Mouse (Mus musculus): ENCODE data around the gene E4f1. TPM values are rescaled to one million over a fixed set of nuclear protein-coding genes. Genes with fewer than 3 reads are reported as not detected.

Gene E4f1
- polyA plus RNA-seq, 1 experiment from 2014 or later: 9.8 TPM

DNA sequence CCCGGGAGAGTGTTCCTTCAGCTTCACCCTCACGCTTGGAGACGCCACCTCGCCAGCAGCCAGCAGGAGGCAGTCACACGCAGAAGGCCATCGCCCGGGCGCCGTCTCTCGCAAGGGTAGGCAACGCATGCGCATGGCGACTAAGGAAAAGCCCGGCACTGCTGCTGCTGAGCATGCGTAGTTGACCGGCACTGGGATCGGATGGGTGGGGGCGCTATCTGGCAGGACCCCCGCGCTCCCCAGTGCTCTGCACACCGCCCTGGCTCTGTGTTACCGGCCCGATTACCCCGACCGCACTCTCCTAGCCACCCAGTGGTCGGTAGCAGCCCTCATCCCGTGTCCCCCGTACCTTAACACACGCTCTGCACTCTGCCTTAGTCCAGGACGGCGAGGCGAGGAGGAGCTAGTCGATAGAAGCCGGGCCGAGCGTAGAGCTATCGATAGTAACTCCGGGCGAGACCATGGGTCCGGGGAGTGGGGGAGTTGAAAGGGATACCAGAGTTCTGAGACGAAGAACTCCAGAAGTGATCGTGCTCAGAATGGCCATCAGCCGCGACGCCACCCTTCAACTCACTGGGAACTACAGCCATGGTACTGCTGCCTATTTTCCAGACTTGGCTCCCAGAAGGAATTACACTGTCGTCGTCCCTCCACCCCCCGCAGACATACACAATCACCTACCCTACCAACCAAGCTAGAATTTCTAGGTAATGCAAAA is 8.7 kb upstream of the E4f1 start, which contains the start of gene Mlst8:
Gene Mlst8, minus strand, starts transcription at position 416 of the 718 bp plus-strand sequence.
- Histone ChIP-seq H3K9ac (ENCODE audit: low read depth, low read length) (peak within 1 kb of the TSS; percentile 69), H3K4me3 (replicated peaks; ENCODE audit: low read depth, low read length) (peak within 1 kb of the TSS; percentile 63), H3K9me3 (replicated peaks; ENCODE audit: low read length) (no peaks in the 10 kb centered on the region), H3K4me2 (ENCODE audit: low read length) (peak within 1 kb of the TSS; percentile 73), H3K27ac (peak within 1 kb of the TSS; percentile 83), H3K27me3 (ENCODE audit: insufficient read depth, low read length) (no peaks in the 10 kb centered on the region), H3K36me3 (ENCODE audit: insufficient read depth, low read length) (peaks cover 29% of the 10 kb centered on the region), H3K4me1 (replicated peaks; ENCODE audit: insufficient read depth, low read length) (peaks cover 7% of the 10 kb centered on the region)
- WGBS: under 1% methylated on average over 48 of the region's 48 CpGs
- TF ChIP-seq CTCF (IDR thresholded peaks at IDR 0.05; ENCODE audit: low read depth): peak; percentile 91
- peak; percentile 89 for ATAC-seq (replicated peaks; ENCODE audit: low FRiP score, low read depth)
- DNase-seq (ENCODE audit: low spot score): peak; percentile 98

DNA sequence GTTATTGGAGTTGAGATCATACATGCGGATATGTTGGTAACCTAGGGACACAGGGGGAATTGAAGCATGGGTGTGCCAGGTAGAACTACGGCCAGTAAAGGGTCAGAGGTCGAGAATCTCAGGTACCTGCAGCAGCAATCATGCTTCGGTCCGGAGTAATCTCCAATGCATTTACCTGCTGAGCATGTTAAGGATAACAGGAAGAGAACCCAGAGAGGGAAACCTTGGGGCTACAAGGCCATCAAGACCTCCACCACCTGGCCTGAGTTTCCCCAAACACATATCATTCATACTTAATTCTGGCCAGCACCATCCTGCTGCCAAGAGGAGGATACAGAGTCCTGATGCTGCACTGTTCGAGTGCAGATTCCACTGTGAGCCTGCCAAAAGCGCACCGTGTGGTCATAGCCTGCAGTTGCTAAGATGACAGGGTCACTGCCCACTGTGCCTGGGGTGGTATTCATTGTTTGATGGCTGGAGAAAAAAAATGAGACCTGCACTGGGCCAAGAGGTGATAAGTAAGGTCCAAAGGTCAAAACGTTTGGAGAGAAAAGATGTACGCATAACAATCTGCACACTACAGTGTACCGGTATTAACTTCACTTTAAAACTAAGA is 8.0 kb upstream of the E4f1 start:
- no peak for TF ChIP-seq CTCF (IDR thresholded peaks at IDR 0.05; ENCODE audit: low read depth)
- ATAC-seq (replicated peaks; ENCODE audit: low FRiP score, low read depth): no peak

DNA sequence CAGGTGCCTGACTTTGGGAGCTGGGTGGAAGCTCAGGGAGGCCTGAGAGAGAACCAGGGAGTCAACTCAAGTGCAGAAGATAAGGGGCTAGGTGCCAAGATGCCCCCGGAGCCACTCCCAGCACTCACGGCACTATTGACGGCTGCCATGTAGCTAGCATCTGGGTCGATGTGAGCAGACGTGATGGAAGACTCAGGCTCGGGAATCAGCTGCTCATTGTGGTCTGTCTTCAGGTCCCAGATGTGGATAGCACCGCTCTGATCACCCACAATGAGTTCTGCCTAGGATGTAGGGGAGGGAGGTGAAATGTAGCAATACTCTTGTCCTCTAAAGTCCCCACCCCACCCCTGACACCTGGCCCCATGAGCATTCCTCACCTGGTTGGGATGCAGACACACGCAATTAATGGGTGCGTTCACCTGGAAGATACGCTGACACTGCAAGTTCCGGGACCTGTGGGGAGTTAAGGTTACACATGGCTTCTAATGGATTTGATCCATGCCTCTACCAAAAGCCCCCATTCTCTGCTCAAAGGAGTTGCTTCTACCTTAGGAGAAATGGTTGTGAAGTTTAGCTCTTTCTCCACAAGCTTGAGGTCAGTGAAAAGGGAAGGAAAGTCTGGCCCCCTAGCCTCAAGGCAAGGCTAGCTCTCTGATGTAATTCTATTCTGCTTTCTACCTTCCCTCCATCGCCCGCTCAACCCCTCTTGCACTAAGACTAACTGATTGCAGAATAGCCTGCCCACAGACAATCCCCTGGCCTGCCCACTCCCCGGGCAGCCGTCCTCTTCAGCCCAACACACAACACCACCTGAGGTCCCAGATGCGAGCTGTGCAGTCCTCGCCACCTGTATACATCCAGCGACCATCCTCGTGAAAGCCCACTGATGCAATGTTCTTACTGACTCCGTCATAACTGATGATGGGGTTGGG is 7.2 kb upstream of the E4f1 start:
- H3K36me3 ChIP-seq (ENCODE audit: insufficient read depth, low read length): peaks cover 29% of the 10 kb centered on the region
- H3K27me3 ChIP-seq (ENCODE audit: insufficient read depth, low read length): no peaks in the 10 kb centered on the region
- peak overlapping the region; percentile 69; the same call in 1 of the 2 replicates for H3K9ac ChIP-seq (ENCODE audit: low read depth, low read length)
- WGBS: 90% methylated on average over 20 of the region's 20 CpGs
- no peak for TF ChIP-seq CTCF (IDR thresholded peaks at IDR 0.05; ENCODE audit: low read depth)
- no peak overlapping the region for H3K4me2 ChIP-seq (ENCODE audit: low read length)
- DNase-seq (ENCODE audit: low spot score) (no peak), ATAC-seq (replicated peaks; ENCODE audit: low FRiP score, low read depth) (no peak)
- no peak overlapping the region for H3K4me3 ChIP-seq (replicated peaks; ENCODE audit: low read depth, low read length)
- H3K27ac ChIP-seq: no peak overlapping the region
- no peaks in the 10 kb centered on the region for H3K9me3 ChIP-seq (replicated peaks; ENCODE audit: low read length)
- H3K4me1 ChIP-seq (replicated peaks; ENCODE audit: insufficient read depth, low read length): peaks cover 17% of the 10 kb centered on the region

More for the DNA sequence above, 8.0 kb upstream of the E4f1 start:
- H3K27ac ChIP-seq: no peak overlapping the region
- H3K4me1 ChIP-seq (replicated peaks; ENCODE audit: insufficient read depth, low read length): peaks cover 9% of the 10 kb centered on the region
- H3K4me2 ChIP-seq (ENCODE audit: low read length): peak overlapping the region; percentile 73
- H3K9ac ChIP-seq (ENCODE audit: low read depth, low read length): peak overlapping the region; percentile 69; the same call in 1 of the 2 replicates
- 44% methylated on average over 11 of the region's 11 CpGs for WGBS
- H3K36me3 ChIP-seq (ENCODE audit: insufficient read depth, low read length): peaks cover 29% of the 10 kb centered on the region
- DNase-seq (ENCODE audit: low spot score): no peak
- H3K4me3 ChIP-seq (replicated peaks; ENCODE audit: low read depth, low read length): peak overlapping the region; percentile 63
- no peaks in the 10 kb centered on the region for H3K27me3 ChIP-seq (ENCODE audit: insufficient read depth, low read length)
- H3K9me3 ChIP-seq (replicated peaks; ENCODE audit: low read length): no peaks in the 10 kb centered on the region

DNA sequence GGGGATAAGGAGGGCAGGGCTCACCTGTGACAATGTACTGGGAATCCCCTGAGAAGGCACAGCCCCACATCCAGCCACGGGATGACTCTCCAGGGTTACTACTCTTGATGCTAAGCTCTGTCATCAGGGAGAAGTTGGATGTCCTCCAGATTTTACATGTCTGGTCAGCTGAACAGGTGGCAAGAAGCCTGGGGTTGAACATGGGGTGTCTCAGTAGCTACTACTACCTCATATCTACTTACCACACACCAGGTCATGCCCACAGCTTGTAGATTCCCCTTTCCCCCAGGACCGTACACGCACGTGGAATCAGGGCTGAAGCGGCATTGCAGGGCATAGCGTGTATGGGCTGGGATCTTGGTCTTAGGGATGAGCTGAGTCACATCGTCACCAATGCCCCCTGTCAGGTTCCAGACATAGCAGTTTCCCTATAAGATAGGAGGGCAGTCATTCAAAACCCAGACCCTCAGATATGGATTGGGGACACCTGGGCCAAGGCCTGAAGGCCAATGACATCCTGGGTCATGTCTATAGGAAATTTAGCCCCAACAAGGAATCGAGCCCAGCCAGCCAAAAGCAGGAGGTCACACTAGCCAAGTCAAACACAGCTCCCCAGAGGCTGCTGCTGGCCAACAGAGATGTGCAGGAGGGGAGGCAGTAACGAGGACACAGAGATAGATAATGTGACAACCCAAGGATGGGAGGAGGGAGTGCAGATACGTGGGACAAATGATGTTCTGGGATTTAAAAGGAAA is 6.1 kb upstream of the E4f1 start:
- Histone ChIP-seq H3K27ac (no peak overlapping the region), H3K9me3 (replicated peaks; ENCODE audit: low read length) (no peaks in the 10 kb centered on the region), H3K4me1 (replicated peaks; ENCODE audit: insufficient read depth, low read length) (peaks cover 27% of the 10 kb centered on the region), H3K27me3 (ENCODE audit: insufficient read depth, low read length) (no peaks in the 10 kb centered on the region), H3K4me2 (ENCODE audit: low read length) (no peak overlapping the region), H3K4me3 (replicated peaks; ENCODE audit: low read depth, low read length) (no peak overlapping the region), H3K9ac (ENCODE audit: low read depth, low read length) (no peak overlapping the region), H3K36me3 (ENCODE audit: insufficient read depth, low read length) (peaks cover 29% of the 10 kb centered on the region)
- no peak for DNase-seq (ENCODE audit: low spot score)
- TF ChIP-seq CTCF (IDR thresholded peaks at IDR 0.05; ENCODE audit: low read depth): no peak
- WGBS: 90% methylated on average over 10 of the region's 10 CpGs
- ATAC-seq (replicated peaks; ENCODE audit: low FRiP score, low read depth): no peak

DNA sequence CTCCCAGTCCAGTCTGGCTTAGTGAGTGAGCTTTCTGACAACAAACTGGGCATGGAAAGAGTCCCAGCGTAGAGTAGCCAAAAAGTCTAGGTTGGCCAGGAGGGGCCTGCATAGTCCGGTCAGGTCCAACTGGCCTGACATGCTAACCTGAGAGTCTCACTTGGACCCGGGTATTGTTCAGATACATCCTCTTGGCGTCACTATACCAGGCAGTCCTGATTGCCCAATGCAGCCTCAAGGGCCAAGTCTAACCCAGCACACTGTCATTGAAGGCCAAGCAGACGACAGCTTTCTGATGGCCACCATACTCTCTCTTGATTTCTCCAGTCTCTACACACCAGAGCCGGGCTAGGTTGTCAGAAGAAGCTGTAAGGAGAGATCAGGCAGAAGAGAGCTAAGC is 5.5 kb upstream of the E4f1 start:
- Histone ChIP-seq H3K9ac (ENCODE audit: low read depth, low read length) (no peak overlapping the region), H3K27ac (no peak overlapping the region), H3K27me3 (ENCODE audit: insufficient read depth, low read length) (no peaks in the 10 kb centered on the region), H3K4me1 (replicated peaks; ENCODE audit: insufficient read depth, low read length) (peaks cover 31% of the 10 kb centered on the region), H3K9me3 (replicated peaks; ENCODE audit: low read length) (no peaks in the 10 kb centered on the region), H3K36me3 (ENCODE audit: insufficient read depth, low read length) (peaks cover 29% of the 10 kb centered on the region), H3K4me3 (replicated peaks; ENCODE audit: low read depth, low read length) (no peak overlapping the region), H3K4me2 (ENCODE audit: low read length) (no peak overlapping the region)
- 94% methylated on average over 6 of the region's 6 CpGs for WGBS
- DNase-seq (ENCODE audit: low spot score) (no peak), ATAC-seq (replicated peaks; ENCODE audit: low FRiP score, low read depth) (no peak)
- no peak for TF ChIP-seq CTCF (IDR thresholded peaks at IDR 0.05; ENCODE audit: low read depth)
